Comparison of ENCODE assay signal across 8 mouse cellular contexts in genomic region chr15:11036535-11037375, GRCm38 (mm10). TPM values are rescaled to one million over a fixed set of nuclear protein-coding genes. Genes with fewer than 3 reads are reported as not detected.
DNase-seq lines count a peak whose midpoint lies in the region; ATAC-seq lines count a peak whose summit lies in the region.

No protein-coding gene starts in this region.

- peak overlapping the region; percentile 66 for H3K4me2 ChIP-seq in lung, embryonic 16.5 days (ENCODE audit: low read depth, low read length)
- peak overlapping the region; percentile 81 for H3K4me2 ChIP-seq in hindbrain, embryonic 14.5 days (replicated peaks)

- DNase-seq in adrenal gland, postnatal 14 days, result peak; percentile 11
- no peak for DNase-seq in adrenal gland, postnatal 25 days
- no peak for DNase-seq in lung, postnatal 14 days
- no peak for DNase-seq in hindbrain, embryonic 14.5 days (ENCODE audit: low spot score)
- peak; percentile 37 for DNase-seq in midbrain, embryonic 10.5 days (ENCODE audit: low spot score)
- no peak for DNase-seq in spleen, adult 18-20 months
- no peak for DNase-seq in frontal cortex, postnatal 10 days (ENCODE audit: low spot score in 2 of 2)

- H3K36me3 ChIP-seq in lung, embryonic 16.5 days (ENCODE audit: control insufficient read depth, insufficient read depth, low read length), result no peaks in the 10 kb centered on the region
- no peaks in the 10 kb centered on the region for H3K36me3 ChIP-seq in hindbrain, embryonic 14.5 days (replicated peaks; ENCODE audit: control insufficient read depth, insufficient read depth)
- no peaks in the 10 kb centered on the region for H3K36me3 ChIP-seq in midbrain, embryonic 10.5 days

- H3K27ac ChIP-seq in lung, embryonic 16.5 days (ENCODE audit: low read length), result no peak overlapping the region
- H3K27ac ChIP-seq in hindbrain, embryonic 14.5 days, result no peak overlapping the region
- no peak overlapping the region for H3K27ac ChIP-seq in midbrain, embryonic 10.5 days (replicated peaks)

- H3K9ac ChIP-seq in lung, embryonic 16.5 days (ENCODE audit: low read length), result no peak overlapping the region
- peak overlapping the region; percentile 54 for H3K9ac ChIP-seq in hindbrain, embryonic 14.5 days

- no peaks in the 10 kb centered on the region for H3K9me3 ChIP-seq in lung, embryonic 16.5 days (ENCODE audit: control insufficient read depth, low read length)
- H3K9me3 ChIP-seq in hindbrain, embryonic 14.5 days (ENCODE audit: control insufficient read depth, low read length), result no peaks in the 10 kb centered on the region
- no peaks in the 10 kb centered on the region for H3K9me3 ChIP-seq in midbrain, embryonic 10.5 days (replicated peaks)

- H3K4me3 ChIP-seq in lung, embryonic 16.5 days (ENCODE audit: low read length), result peak overlapping the region; percentile 48
- peak overlapping the region; percentile 39 for H3K4me3 ChIP-seq in hindbrain, embryonic 14.5 days (replicated peaks; ENCODE audit: low read length)
- H3K4me3 ChIP-seq in midbrain, embryonic 10.5 days, result peak overlapping the region; percentile 53

- 2% methylated on average over 46 of the region's 49 CpGs for WGBS in lung, embryonic 16.5 days
- 2% methylated on average over 49 of the region's 49 CpGs for WGBS in hindbrain, embryonic 14.5 days
- whole genome bisulfite sequencing in midbrain, embryonic 10.5 days, result 2% methylated on average over 49 of the region's 49 CpGs

- no peak for ATAC-seq in lung, embryonic 16.5 days (ENCODE audit: low read depth)
- peak; percentile 35; the same call in 1 of the 2 replicates for ATAC-seq in hindbrain, embryonic 14.5 days (ENCODE audit: low FRiP score)

- peaks cover 44% of the 10 kb centered on the region for H3K27me3 ChIP-seq in lung, embryonic 16.5 days (ENCODE audit: control insufficient read depth, insufficient read depth, low read depth, low read length)
- peaks cover 42% of the 10 kb centered on the region for H3K27me3 ChIP-seq in hindbrain, embryonic 14.5 days (ENCODE audit: control insufficient read depth, insufficient read depth, low read length)
- H3K27me3 ChIP-seq in midbrain, embryonic 10.5 days (ENCODE audit: low read depth, poor library complexity, severe bottlenecking), result peaks cover 70% of the 10 kb centered on the region

- H3K4me1 ChIP-seq in lung, embryonic 16.5 days (replicated peaks; ENCODE audit: control insufficient read depth, insufficient read depth, low read length), result peaks cover 13% of the 10 kb centered on the region
- H3K4me1 ChIP-seq in hindbrain, embryonic 14.5 days (replicated peaks; ENCODE audit: control insufficient read depth, insufficient read depth, low read length), result peaks cover 15% of the 10 kb centered on the region
- peaks cover 32% of the 10 kb centered on the region for H3K4me1 ChIP-seq in midbrain, embryonic 10.5 days

RNA-seq across cellular contexts. Expression of gene Rxfp3, which starts 1.0 kb away (rescaled TPM):
- not detected in 2 replicates for total RNA-seq in adrenal gland, postnatal 14 days (2021)
- not detected in 2 replicates for total RNA-seq in adrenal gland, postnatal 25 days (2021)
- polyA plus RNA-seq in lung, embryonic 16.5 days (2015; fragmentation: Nextera tagmentation; extraction: Ambion mirVana), result 0.04 and 0.13 TPM in 2 replicates
- 4.0 and 4.3 TPM in 2 replicates for polyA plus RNA-seq in hindbrain, embryonic 14.5 days (2014; fragmentation: Nextera tagmentation; extraction: Ambion mirVana)
- polyA plus RNA-seq in midbrain, embryonic 10.5 days (2016; fragmentation: Nextera tagmentation; extraction: Ambion mirVana), result 0.33 and 0.82 TPM in 2 replicates

RNA-seq across cellular contexts. Expression of gene Adamts12, which starts 27.8 kb away (rescaled TPM):
- total RNA-seq in adrenal gland, postnatal 14 days (2021), result 16.4 and 16.6 TPM in 2 replicates
- 5.6 and 6.4 TPM in 2 replicates for total RNA-seq in adrenal gland, postnatal 25 days (2021)
- polyA plus RNA-seq in lung, embryonic 16.5 days (2015; fragmentation: Nextera tagmentation; extraction: Ambion mirVana), result 4.6 and 5.4 TPM in 2 replicates
- polyA plus RNA-seq in hindbrain, embryonic 14.5 days (2014; fragmentation: Nextera tagmentation; extraction: Ambion mirVana), result 2.0 and 3.1 TPM in 2 replicates
- 1.7 and 2.0 TPM in 2 replicates for polyA plus RNA-seq in midbrain, embryonic 10.5 days (2016; fragmentation: Nextera tagmentation; extraction: Ambion mirVana)

RNA-seq across cellular contexts. Expression of gene Slc45a2, which starts 36.2 kb away (rescaled TPM):
- not detected in 2 replicates for total RNA-seq in adrenal gland, postnatal 14 days (2021)
- total RNA-seq in adrenal gland, postnatal 25 days (2021), result not detected in 2 replicates
- not detected in 2 replicates for polyA plus RNA-seq in lung, embryonic 16.5 days (2015; fragmentation: Nextera tagmentation; extraction: Ambion mirVana)
- polyA plus RNA-seq in hindbrain, embryonic 14.5 days (2014; fragmentation: Nextera tagmentation; extraction: Ambion mirVana), result 0.20 and 0.23 TPM in 2 replicates
- 0.12 and 0.16 TPM in 2 replicates for polyA plus RNA-seq in midbrain, embryonic 10.5 days (2016; fragmentation: Nextera tagmentation; extraction: Ambion mirVana)

RNA-seq across cellular contexts. Expression of gene Amacr, which starts 55.2 kb away (rescaled TPM):
- 33.4 and 37.0 TPM in 2 replicates for total RNA-seq in adrenal gland, postnatal 14 days (2021)
- total RNA-seq in adrenal gland, postnatal 25 days (2021), result 21.1 and 22.2 TPM in 2 replicates
- 14.4 and 15.8 TPM in 2 replicates for polyA plus RNA-seq in lung, embryonic 16.5 days (2015; fragmentation: Nextera tagmentation; extraction: Ambion mirVana)
- polyA plus RNA-seq in hindbrain, embryonic 14.5 days (2014; fragmentation: Nextera tagmentation; extraction: Ambion mirVana), result 16.6 and 16.7 TPM in 2 replicates
- polyA plus RNA-seq in midbrain, embryonic 10.5 days (2016; fragmentation: Nextera tagmentation; extraction: Ambion mirVana), result 12.9 and 13.0 TPM in 2 replicates

Comparison
In these comparisons a context has a peak if more than half of its experiments do, and no peak if none do; other contexts are left out.
1. DNase-seq: peak in adrenal gland, postnatal 14 days (single experiment) and midbrain, embryonic 10.5 days (single experiment); none in adrenal gland, postnatal 25 days (single experiment), lung, postnatal 14 days (single experiment), hindbrain, embryonic 14.5 days (single experiment), spleen, adult 18-20 months (0 of 2) and frontal cortex, postnatal 10 days (0 of 2).
2. Peak in every context shown above with its lines, with median percentiles within 50 percentile points of each other: H3K4me3 ChIP-seq.